Comparison of ENCODE assay signal across 11 mouse cellular contexts in genomic region chr14:32015131-32015770, GRCm38 (mm10). TPM values are rescaled to one million over a fixed set of nuclear protein-coding genes. Genes with fewer than 3 reads are reported as not detected.
A peak's percentile ranks its signal among the peaks of the same experiment; 100 is the strongest.
DNase-seq lines count a peak whose midpoint lies in the region; ATAC-seq and TF ChIP-seq lines count a peak whose summit lies in the region.
"Had no signal": no experiment of that assay in that cellular context is flagged by ENCODE, and none has a peak within 500 bp of the region (broad histone marks: within the 10 kb centered on the region; RNA-seq: fewer than 3 reads in every experiment).

No protein-coding gene starts in this region.

- no peak for DNase-seq in layer of hippocampus, adult 2 months (ENCODE audit: low spot score in 2 of 2)
- no peak for DNase-seq in layer of hippocampus, adult 8-10 months (ENCODE audit: low spot score in 2 of 2)
- DNase-seq in brain, adult 2 months (ENCODE audit: low read depth, low spot score): peak; percentile 60
- DNase-seq in B cell, adult 2 months: no peak

- no peak for TF ChIP-seq POLR2A in olfactory bulb, adult 2 months (IDR thresholded peaks at IDR 0.05; ENCODE audit: insufficient read depth, low read depth, low read length)

- no peaks in the 10 kb centered on the region for H3K9me3 ChIP-seq in forebrain, embryonic 13.5 days (replicated peaks)
- no peaks in the 10 kb centered on the region for H3K9me3 ChIP-seq in forebrain, embryonic 12.5 days
- H3K9me3 ChIP-seq: heart, embryonic 12.5 days; limb, embryonic 10.5 days; midbrain, embryonic 10.5 days had no signal

- no peak overlapping the region for H3K9ac ChIP-seq in forebrain, embryonic 13.5 days
- no peak overlapping the region for H3K9ac ChIP-seq in forebrain, embryonic 12.5 days
- H3K9ac ChIP-seq: heart, embryonic 12.5 days had no signal

- 92% methylated on average over 7 of the region's 7 CpGs for WGBS in forebrain, embryonic 13.5 days
- WGBS in forebrain, embryonic 12.5 days: 97% methylated on average over 7 of the region's 7 CpGs
- 65% methylated on average over 7 of the region's 7 CpGs for WGBS in olfactory bulb, adult 2 months

- H3K27me3 ChIP-seq in forebrain, embryonic 13.5 days: no peaks in the 10 kb centered on the region
- H3K27me3 ChIP-seq in forebrain, embryonic 12.5 days: no peaks in the 10 kb centered on the region
- H3K27me3 ChIP-seq: heart, embryonic 12.5 days had no signal

- TF ChIP-seq CTCF in layer of hippocampus, adult 2 months (conservative IDR thresholded peaks at IDR 0.05): no peak
- TF ChIP-seq CTCF in olfactory bulb, adult 2 months (IDR thresholded peaks at IDR 0.05; ENCODE audit: insufficient read depth, low read depth, low read length): no peak

- no peak for ATAC-seq in forebrain, embryonic 13.5 days
- ATAC-seq in forebrain, embryonic 12.5 days (ENCODE audit: low FRiP score): no peak
- ATAC-seq in granulocyte monocyte progenitor cell, adult 5-6 weeks (replicated peaks; ENCODE audit: poor library complexity, severe bottlenecking): no peak

- no peak overlapping the region for H3K4me2 ChIP-seq in forebrain, embryonic 13.5 days
- no peak overlapping the region for H3K4me2 ChIP-seq in forebrain, embryonic 12.5 days
- H3K4me2 ChIP-seq: heart, embryonic 12.5 days had no signal

- 0 out of 2 replicates have a peak overlapping the region, but pooled peaks have one; percentile 95 for H3K27ac ChIP-seq in forebrain, embryonic 13.5 days
- no peak overlapping the region for H3K27ac ChIP-seq in forebrain, embryonic 12.5 days
- H3K27ac ChIP-seq in layer of hippocampus, adult 2 months: peak overlapping the region; percentile 59
- H3K27ac ChIP-seq in olfactory bulb, adult 2 months (ENCODE audit: insufficient read depth, low read depth, low read length): peak overlapping the region; percentile 52
- H3K27ac ChIP-seq: limb, embryonic 10.5 days; midbrain, embryonic 10.5 days had no signal

- no peak overlapping the region for H3K4me3 ChIP-seq in forebrain, embryonic 13.5 days
- H3K4me3 ChIP-seq in forebrain, embryonic 12.5 days (replicated peaks): no peak overlapping the region
- H3K4me3 ChIP-seq in layer of hippocampus, adult 2 months: no peak overlapping the region
- no peak overlapping the region for H3K4me3 ChIP-seq in olfactory bulb, adult 2 months (ENCODE audit: insufficient read depth, low read depth, low read length)
- H3K4me3 ChIP-seq: heart, embryonic 12.5 days; limb, embryonic 10.5 days; midbrain, embryonic 10.5 days had no signal

- no peaks in the 10 kb centered on the region for H3K36me3 ChIP-seq in forebrain, embryonic 13.5 days (ENCODE audit: poor library complexity, severe bottlenecking)
- H3K36me3 ChIP-seq in forebrain, embryonic 12.5 days (replicated peaks): no peaks in the 10 kb centered on the region
- H3K36me3 ChIP-seq: heart, embryonic 12.5 days; limb, embryonic 10.5 days; midbrain, embryonic 10.5 days had no signal

- H3K4me1 ChIP-seq in forebrain, embryonic 13.5 days: peaks cover 21% of the 10 kb centered on the region
- peaks cover 15% of the 10 kb centered on the region for H3K4me1 ChIP-seq in forebrain, embryonic 12.5 days
- H3K4me1 ChIP-seq in olfactory bulb, adult 2 months (ENCODE audit: control insufficient read depth, insufficient read depth, low read length): peaks cover 18% of the 10 kb centered on the region

RNA-seq across cellular contexts. Expression of gene Galnt15, which starts 13.5 kb away (rescaled TPM):
- 0.10 and 0.19 TPM in 2 replicates for polyA plus RNA-seq in forebrain, embryonic 13.5 days (2015; fragmentation: Nextera tagmentation; extraction: Ambion mirVana)
- 0.14 and 0.18 TPM in 2 replicates for polyA plus RNA-seq in forebrain, embryonic 12.5 days (2016; fragmentation: Nextera tagmentation; extraction: Ambion mirVana)
- total RNA-seq in layer of hippocampus, adult 2 months (2021): 1 to 10 TPM; 2.3 to 2.4 TPM
- total RNA-seq in layer of hippocampus, adult 8-10 months (2022): 1 to 10 TPM; 1.8 to 5.7 (median 3.8) TPM
- polyA plus RNA-seq in olfactory bulb, adult 2 months (2012; ENCODE audit: insufficient read depth, insufficient read length, low replicate concordance, missing spikeins): not detected in 2 replicates
- total RNA-seq in granulocyte monocyte progenitor cell, adult 5-6 weeks (2014; fragmentation: Nextera tagmentation): not detected in 2 replicates
- not detected in 2 replicates for total RNA-seq in granulocyte monocyte progenitor cell, adult 5-6 weeks (2017)
